Mouse (Mus musculus): ENCODE results near the gene Btla.

- TF ChIP-seq CTCF (IDR thresholded peaks at IDR 0.05; ENCODE audit: control insufficient read depth, insufficient read depth, insufficient read length) (no peak), FOSL1 (IDR thresholded peaks at IDR 0.05; ENCODE audit: insufficient read depth, low read length, poor library complexity, severe bottlenecking) (no peak), USF1 (IDR thresholded peaks at IDR 0.05; ENCODE audit: low read depth) (no peak), MYOD1 (IDR thresholded peaks at IDR 0.05; ENCODE audit: control insufficient read depth, insufficient read length, low read depth) (no peak), MAX (IDR thresholded peaks at IDR 0.05) (no peak)
These were observed 32.8 kb downstream of the Btla start for GRCm38 (mm10) chr16:45256895-45257294.
